Mouse (Mus musculus): Measurements from ENCODE around the gene Etnk2. TPM values are rescaled to one million over a fixed set of nuclear protein-coding genes. Genes with fewer than 3 reads are reported as not detected.
A peak's percentile ranks its signal among the peaks of the same experiment; 100 is the strongest.
"Not testable (repeated sequence)": the region's sequence is repeated elsewhere in the genome, so short reads cannot be mapped to it uniquely, and the experiment has no call there.

Gene Etnk2
- total RNA-seq (2021) = 7.6 and 28.3 TPM in 2 replicates
- long read RNA-seq, experiment 1, transcript Etnk2-203 (8 exons, 2,297 nt) = major isoform, 9 of 12 reads
- long read RNA-seq, experiment 1, partial matches to known transcripts = 1 of 12 reads
- long read RNA-seq, experiment 1, other reads (novel, unspliced or antisense) = 2 of 12 reads
- long read RNA-seq, experiment 2, transcript Etnk2-203 (8 exons, 2,297 nt) = major isoform, 32 of 37 reads
- long read RNA-seq, experiment 2, partial matches to known transcripts = 0 of 37 reads
- long read RNA-seq, experiment 2, other reads (novel, unspliced or antisense) = 5 of 37 reads

GRCm38 (mm10) chr1:133363276-133364021 is at the start of gene Etnk2:
Etnk2 (plus strand) TSS chr1:133363572.
- peak; percentile 93 for DNase-seq

GRCm38 (mm10) chr1:133314364-133314763 is 49.0 kb upstream of the Etnk2 start:
- DNase-seq = peak; percentile 83

GRCm38 (mm10) chr1:133315775-133316174 is 47.6 kb upstream of the Etnk2 start:
- no peak for DNase-seq

GRCm38 (mm10) chr1:133316577-133316976 is 46.8 kb upstream of the Etnk2 start:
- no peak for DNase-seq

GRCm38 (mm10) chr1:133317149-133317548 is 46.2 kb upstream of the Etnk2 start:
- no peak for DNase-seq

GRCm38 (mm10) chr1:133321267-133321925 is 42.0 kb upstream of the Etnk2 start, which contains the start of gene Kiss1:
Kiss1 (plus strand) TSS chr1:133321875.
- no peak for DNase-seq

GRCm38 (mm10) chr1:133323333-133323732 is 40.0 kb upstream of the Etnk2 start:
- no peak for DNase-seq

- no peak for DNase-seq
Observed at GRCm38 (mm10) chr1:133325951-133326350, 37.4 kb upstream of the Etnk2 start.

GRCm38 (mm10) chr1:133327094-133327493 is 36.3 kb upstream of the Etnk2 start:
- no peak for DNase-seq

GRCm38 (mm10) chr1:133328299-133328795 is 35.0 kb upstream of the Etnk2 start:
- no peak for DNase-seq

- DNase-seq = no peak
Observed at GRCm38 (mm10) chr1:133328896-133329637, 34.3 kb upstream of the Etnk2 start.

- no peak for DNase-seq
Observed at GRCm38 (mm10) chr1:133329638-133329964, 33.8 kb upstream of the Etnk2 start.

- peak; percentile 40 for DNase-seq
Observed at GRCm38 (mm10) chr1:133331142-133331541, 32.2 kb upstream of the Etnk2 start.

- DNase-seq = no peak
Observed at GRCm38 (mm10) chr1:133332656-133333430, 30.5 kb upstream of the Etnk2 start.

- no peak for DNase-seq
Observed at GRCm38 (mm10) chr1:133333937-133334336, 29.4 kb upstream of the Etnk2 start.

- not testable (repeated sequence) for DNase-seq
Observed at GRCm38 (mm10) chr1:133340403-133340802, 23.0 kb upstream of the Etnk2 start.

GRCm38 (mm10) chr1:133344357-133344756 is 19.0 kb upstream of the Etnk2 start:
- DNase-seq = no peak

- DNase-seq = no peak
Observed at GRCm38 (mm10) chr1:133346531-133346930, 16.8 kb upstream of the Etnk2 start.

- no peak for DNase-seq
Observed at GRCm38 (mm10) chr1:133347226-133347625, 16.1 kb upstream of the Etnk2 start.

- DNase-seq = peak; percentile 69
Observed at GRCm38 (mm10) chr1:133347693-133348520, 15.5 kb upstream of the Etnk2 start.
